Mouse (Mus musculus): Measurements from ENCODE around the gene Gm20388. TPM values are rescaled to one million over a fixed set of nuclear protein-coding genes. Genes with fewer than 3 reads are reported as not detected.
"Not testable (repeated sequence)": the region's sequence is repeated elsewhere in the genome, so short reads cannot be mapped to it uniquely, and the experiment has no call there.

Gm20388 gene
- polyA plus RNA-seq, 1 experiment from 2014 or later = not detected

DNA sequence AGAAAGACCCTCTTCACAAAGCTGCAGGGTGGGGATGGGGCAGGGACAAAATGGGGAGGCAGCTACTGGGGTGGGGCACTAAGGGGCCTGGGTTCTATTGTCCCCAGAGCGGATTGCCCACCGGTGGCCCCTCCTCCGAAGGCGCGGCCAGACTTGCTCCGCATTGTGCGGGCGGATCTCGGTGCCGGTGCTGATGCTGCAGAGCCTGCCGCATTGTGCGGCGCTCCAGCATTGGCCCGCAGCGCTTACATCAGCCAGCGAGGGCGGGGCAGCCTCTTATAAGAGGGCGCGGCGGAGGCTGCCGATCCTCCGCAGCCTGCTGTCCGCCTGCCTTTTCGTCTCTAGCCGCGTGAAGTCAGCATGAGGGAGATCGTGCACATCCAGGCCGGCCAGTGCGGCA, 3500.6 kb downstream of the Gm20388 start, which contains the start of gene Tubb3:
Tubb3 (plus strand) TSS at position 179 of the 400 bp plus-strand sequence.
- H3K27ac ChIP-seq (ENCODE audit: low read length) = no peak within 1 kb of the TSS
- no peak within 1 kb of the TSS for H3K9ac ChIP-seq (ENCODE audit: low read length)
- H3K4me2 ChIP-seq (ENCODE audit: low read depth, low read length) = peak within 1 kb of the TSS; percentile 38
- H3K36me3 ChIP-seq (ENCODE audit: control insufficient read depth, insufficient read depth, low read length) = no peaks in the 10 kb centered on the region
- H3K9me3 ChIP-seq (ENCODE audit: control insufficient read depth, low read length) = no peaks in the 10 kb centered on the region
- H3K4me1 ChIP-seq (replicated peaks; ENCODE audit: control insufficient read depth, insufficient read depth, low read length) = no peaks in the 10 kb centered on the region
- peak; percentile 55 for ATAC-seq (ENCODE audit: low read depth)
- H3K27me3 ChIP-seq (ENCODE audit: control insufficient read depth, insufficient read depth, low read depth, low read length) = peaks cover 53% of the 10 kb centered on the region
- under 1% methylated on average over 28 of the region's 29 CpGs for WGBS
- H3K4me3 ChIP-seq (ENCODE audit: low read length) = peak within 1 kb of the TSS; percentile 16

DNA sequence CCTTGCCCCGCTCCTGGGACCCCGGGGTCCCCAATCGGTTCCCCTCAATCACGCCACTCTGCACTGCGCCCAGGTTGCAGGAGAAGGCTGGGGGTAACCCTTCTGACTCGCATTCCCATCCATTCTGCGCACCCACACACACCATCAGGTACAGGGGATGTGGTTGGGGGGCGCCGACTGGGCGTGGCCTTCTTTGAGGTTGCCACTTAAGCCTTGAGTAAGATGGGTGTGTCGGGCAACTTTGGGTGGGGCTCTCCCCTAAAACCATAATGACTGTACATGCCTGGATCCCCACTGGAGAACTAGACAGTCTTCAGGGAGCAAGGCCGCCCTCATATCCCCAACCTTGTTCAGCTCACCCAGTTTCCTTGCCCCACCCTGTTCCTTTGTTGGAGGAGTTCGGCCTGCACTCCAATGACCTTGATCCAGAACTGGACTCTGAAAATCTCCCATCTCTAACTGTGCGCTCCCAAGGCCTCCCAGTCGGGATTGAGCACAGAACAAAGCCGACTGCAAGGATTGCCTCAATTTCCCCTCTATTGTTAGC, 3501.2 kb downstream of the Gm20388 start:
- H3K36me3 ChIP-seq (ENCODE audit: control insufficient read depth, insufficient read depth, low read length) = no peaks in the 10 kb centered on the region
- 12% methylated on average over 16 of the region's 16 CpGs for WGBS
- no peaks in the 10 kb centered on the region for H3K4me1 ChIP-seq (replicated peaks; ENCODE audit: control insufficient read depth, insufficient read depth, low read length)
- peak overlapping the region; percentile 38 for H3K4me2 ChIP-seq (ENCODE audit: low read depth, low read length)
- ATAC-seq (ENCODE audit: low read depth) = no peak
- H3K27me3 ChIP-seq (ENCODE audit: control insufficient read depth, insufficient read depth, low read depth, low read length) = peaks cover 53% of the 10 kb centered on the region
- no peak overlapping the region for H3K9ac ChIP-seq (ENCODE audit: low read length)
- H3K4me3 ChIP-seq (ENCODE audit: low read length) = peak overlapping the region; percentile 16
- H3K9me3 ChIP-seq (ENCODE audit: control insufficient read depth, low read length) = no peaks in the 10 kb centered on the region
- no peak overlapping the region for H3K27ac ChIP-seq (ENCODE audit: low read length)

- Histone ChIP-seq H3K36me3 (ENCODE audit: control insufficient read depth, insufficient read depth, low read length) (no peaks in the 10 kb centered on the region), H3K4me2 (ENCODE audit: low read depth, low read length) (no peak overlapping the region), H3K27me3 (ENCODE audit: control insufficient read depth, insufficient read depth, low read depth, low read length) (peaks cover 51% of the 10 kb centered on the region), H3K4me1 (replicated peaks; ENCODE audit: control insufficient read depth, insufficient read depth, low read length) (no peaks in the 10 kb centered on the region), H3K9me3 (ENCODE audit: control insufficient read depth, low read length) (no peaks in the 10 kb centered on the region), H3K9ac (ENCODE audit: low read length) (no peak overlapping the region), H3K4me3 (ENCODE audit: low read length) (no peak overlapping the region), H3K27ac (ENCODE audit: low read length) (no peak overlapping the region)
- no peak for ATAC-seq (ENCODE audit: low read depth)
- 2% methylated on average over 12 of the region's 12 CpGs for WGBS
Measured at GRCm38 (mm10) chr8:123412560-123413170, 3502.0 kb downstream of the Gm20388 start.

DNA sequence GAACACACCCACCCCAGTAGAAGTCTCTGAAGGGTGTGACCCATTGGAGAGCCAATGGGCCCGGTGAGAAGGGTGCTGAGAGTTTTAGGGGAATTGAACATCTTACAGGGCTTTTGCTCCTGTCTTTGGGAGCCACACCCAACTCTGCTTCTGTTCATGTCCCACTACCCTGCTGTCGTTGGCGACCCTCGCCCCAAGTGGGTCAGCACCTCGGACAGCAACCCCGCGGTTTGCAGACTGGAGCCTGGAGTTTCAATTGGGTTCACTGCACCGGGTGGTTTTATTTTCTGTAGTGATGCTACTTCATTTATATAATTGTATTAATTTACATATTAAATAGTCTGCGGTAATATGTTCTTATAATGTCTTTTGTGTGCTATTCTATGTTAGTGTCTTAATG, 3503.6 kb downstream of the Gm20388 start:
- H3K27me3 ChIP-seq (ENCODE audit: control insufficient read depth, insufficient read depth, low read depth, low read length) = peaks cover 45% of the 10 kb centered on the region
- no peak for ATAC-seq (ENCODE audit: low read depth)

GRCm38 (mm10) chr8:123414997-123415696, 3504.5 kb downstream of the Gm20388 start:
- not testable (repeated sequence) for H3K9ac ChIP-seq (ENCODE audit: low read length); H3K9me3 ChIP-seq (ENCODE audit: control insufficient read depth, low read length); H3K36me3 ChIP-seq (ENCODE audit: control insufficient read depth, insufficient read depth, low read length); H3K4me3 ChIP-seq (ENCODE audit: low read length); H3K4me2 ChIP-seq (ENCODE audit: low read depth, low read length); H3K27ac ChIP-seq (ENCODE audit: low read length); H3K4me1 ChIP-seq (replicated peaks; ENCODE audit: control insufficient read depth, insufficient read depth, low read length); ATAC-seq (ENCODE audit: low read depth)
- peaks cover 38% of the 10 kb centered on the region for H3K27me3 ChIP-seq (ENCODE audit: control insufficient read depth, insufficient read depth, low read depth, low read length)
- 75% methylated on average over 5 of the region's 5 CpGs for WGBS

More for the DNA sequence above, 3503.6 kb downstream of the Gm20388 start:
- H3K4me1 ChIP-seq (replicated peaks; ENCODE audit: control insufficient read depth, insufficient read depth, low read length) = no peaks in the 10 kb centered on the region
- H3K4me2 ChIP-seq (ENCODE audit: low read depth, low read length) = no peak overlapping the region
- H3K9me3 ChIP-seq (ENCODE audit: control insufficient read depth, low read length) = no peaks in the 10 kb centered on the region
- no peaks in the 10 kb centered on the region for H3K36me3 ChIP-seq (ENCODE audit: control insufficient read depth, insufficient read depth, low read length)
- H3K9ac ChIP-seq (ENCODE audit: low read length) = no peak overlapping the region
- 11% methylated on average over 9 of the region's 9 CpGs for WGBS
- no peak overlapping the region for H3K27ac ChIP-seq (ENCODE audit: low read length)
- no peak overlapping the region for H3K4me3 ChIP-seq (ENCODE audit: low read length)

DNA sequence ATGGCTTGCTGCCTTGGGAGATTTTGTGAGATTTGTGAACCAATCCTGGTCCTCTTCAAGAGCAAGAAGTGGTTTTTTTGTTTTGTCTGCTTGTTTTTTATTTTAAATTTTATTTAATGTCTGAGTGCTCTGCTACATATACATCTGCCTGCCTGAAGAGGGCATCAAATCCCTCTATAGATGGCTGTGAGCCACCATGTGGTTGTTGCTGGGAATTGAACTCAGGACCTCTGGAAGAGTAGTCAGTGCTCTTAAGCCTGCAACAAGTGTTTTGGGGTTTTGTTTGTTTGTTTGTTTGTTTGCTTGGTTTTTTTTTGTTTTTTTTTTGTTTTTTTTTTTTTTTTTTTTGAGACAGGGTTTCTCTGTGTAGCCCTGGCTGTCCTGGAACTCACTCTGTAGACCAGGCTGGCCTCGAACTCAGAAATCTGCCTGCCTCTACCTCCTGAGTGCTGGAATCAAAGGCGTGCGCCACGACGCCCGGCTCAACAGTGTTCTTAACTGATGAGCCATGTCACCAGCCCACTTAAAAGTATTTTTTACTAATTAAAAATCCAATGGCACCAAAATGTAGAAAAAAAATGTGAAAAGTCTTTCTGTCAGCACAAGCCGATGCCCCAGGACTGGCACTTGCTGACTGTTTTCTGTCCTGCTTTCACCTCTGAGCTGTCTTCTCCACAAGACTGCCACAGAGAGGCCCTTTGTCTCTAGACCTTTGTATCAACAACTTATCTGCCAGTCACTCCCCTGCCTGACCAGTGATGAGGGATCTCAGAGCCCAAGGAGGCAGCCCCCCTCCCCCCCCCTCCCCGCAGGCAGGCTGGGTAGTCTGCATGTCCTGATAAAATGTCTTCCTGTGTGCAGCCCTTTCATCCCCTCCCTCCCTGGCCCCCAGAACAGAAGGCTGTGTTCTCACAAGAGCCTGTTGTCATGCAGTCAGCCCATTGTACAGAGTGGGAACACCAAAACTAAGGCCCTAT, 3505.6 kb downstream of the Gm20388 start:
- Histone ChIP-seq H3K27me3 (ENCODE audit: control insufficient read depth, insufficient read depth, low read depth, low read length) (peaks cover 27% of the 10 kb centered on the region), H3K36me3 (ENCODE audit: control insufficient read depth, insufficient read depth, low read length) (no peaks in the 10 kb centered on the region), H3K4me3 (ENCODE audit: low read length) (no peak overlapping the region), H3K9ac (ENCODE audit: low read length) (no peak overlapping the region), H3K27ac (ENCODE audit: low read length) (no peak overlapping the region), H3K4me1 (replicated peaks; ENCODE audit: control insufficient read depth, insufficient read depth, low read length) (no peaks in the 10 kb centered on the region), H3K4me2 (ENCODE audit: low read depth, low read length) (no peak overlapping the region), H3K9me3 (ENCODE audit: control insufficient read depth, low read length) (no peaks in the 10 kb centered on the region)
- WGBS = 81% methylated on average over 8 of the region's 8 CpGs
- no peak for ATAC-seq (ENCODE audit: low read depth)

DNA sequence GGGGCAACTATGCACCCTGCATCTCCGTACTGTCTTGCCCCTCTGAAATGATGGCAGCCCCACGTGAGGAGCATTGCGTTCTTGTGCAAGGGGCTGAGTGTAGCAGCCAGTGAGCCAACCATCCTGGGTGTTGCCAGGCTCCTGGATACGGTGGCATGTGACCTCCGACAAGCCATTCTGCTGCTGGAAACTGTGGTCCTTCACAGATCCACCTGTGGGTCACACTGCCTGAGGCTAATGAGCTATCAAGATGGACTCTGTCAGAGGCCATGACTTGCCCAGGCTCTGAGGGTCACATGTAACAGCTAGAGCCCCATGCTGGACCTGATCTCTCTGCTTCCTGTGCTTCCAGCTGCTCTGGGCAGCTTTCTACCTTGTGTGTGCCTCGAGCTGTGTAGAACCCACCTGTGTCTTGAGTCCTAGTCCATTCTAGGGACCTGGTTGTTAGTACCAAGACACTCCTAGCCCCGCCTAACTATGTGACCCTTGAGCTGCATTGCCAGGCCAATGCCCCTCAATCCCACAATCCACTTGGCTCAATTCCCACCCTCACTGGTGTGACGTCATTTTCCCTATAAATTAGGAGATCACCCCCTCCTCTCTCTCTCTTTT, 3506.4 kb downstream of the Gm20388 start:
- Histone ChIP-seq H3K27me3 (ENCODE audit: control insufficient read depth, insufficient read depth, low read depth, low read length) (peaks cover 19% of the 10 kb centered on the region), H3K4me1 (replicated peaks; ENCODE audit: control insufficient read depth, insufficient read depth, low read length) (no peaks in the 10 kb centered on the region), H3K9ac (ENCODE audit: low read length) (no peak overlapping the region), H3K4me2 (ENCODE audit: low read depth, low read length) (no peak overlapping the region), H3K36me3 (ENCODE audit: control insufficient read depth, insufficient read depth, low read length) (no peaks in the 10 kb centered on the region), H3K9me3 (ENCODE audit: control insufficient read depth, low read length) (no peaks in the 10 kb centered on the region), H3K27ac (ENCODE audit: low read length) (no peak overlapping the region), H3K4me3 (ENCODE audit: low read length) (no peak overlapping the region)
- ATAC-seq (ENCODE audit: low read depth) = no peak
- WGBS = 67% methylated on average over 8 of the region's 8 CpGs

DNA sequence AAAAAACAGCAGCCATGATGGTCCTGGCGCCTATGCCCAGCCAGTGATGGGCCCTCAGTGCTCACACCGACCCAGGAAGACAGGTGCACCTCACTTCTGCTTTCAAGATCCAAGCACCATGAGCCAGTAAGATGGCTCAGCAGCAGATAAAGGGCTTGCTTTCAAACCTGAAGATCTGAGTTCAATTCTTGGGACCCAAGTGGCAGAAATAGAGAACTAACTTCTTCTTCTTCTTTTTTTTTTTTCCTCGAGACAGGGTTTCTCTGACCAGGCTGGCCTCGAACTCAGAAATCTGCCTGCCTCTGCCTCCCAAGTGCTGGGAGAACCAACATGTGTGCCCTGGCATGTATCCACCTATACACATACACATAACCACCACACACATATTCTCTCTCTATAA, 3509.1 kb downstream of the Gm20388 start:
- Histone ChIP-seq H3K36me3 (ENCODE audit: control insufficient read depth, insufficient read depth, low read length) (no peaks in the 10 kb centered on the region), H3K9me3 (ENCODE audit: control insufficient read depth, low read length) (no peaks in the 10 kb centered on the region), H3K27ac (ENCODE audit: low read length) (no peak overlapping the region), H3K27me3 (ENCODE audit: control insufficient read depth, insufficient read depth, low read depth, low read length) (no peaks in the 10 kb centered on the region), H3K4me2 (ENCODE audit: low read depth, low read length) (no peak overlapping the region), H3K4me1 (replicated peaks; ENCODE audit: control insufficient read depth, insufficient read depth, low read length) (no peaks in the 10 kb centered on the region), H3K9ac (ENCODE audit: low read length) (no peak overlapping the region), H3K4me3 (ENCODE audit: low read length) (no peak overlapping the region)
- ATAC-seq (ENCODE audit: low read depth) = no peak
- 79% methylated on average over 4 of the region's 4 CpGs for WGBS
